Mouse (Mus musculus) lung, embryonic 16.5 days (tissue): ENCODE measurements around the gene Tfpt. TPM values are rescaled to one million over a fixed set of nuclear protein-coding genes. Genes with fewer than 3 reads are reported as not detected.
A peak's percentile ranks its signal among the peaks of the same experiment; 100 is the strongest.

ENCODE experiments used
- ATAC-seq: fragments of 200-750 bp; cut with Nextera tagmentation; 2 replicates; pipeline ENCODE4 v1.8.0; 2017; ENCODE audit warnings: low read depth, mild to moderate bottlenecking, moderate library complexity
- H3K27ac ChIP-seq: fragments of 300-500 bp; sonication (generic); 2 replicates; pipeline ENCODE4 v1.5.1; 2014; ENCODE audit warnings: mild to moderate bottlenecking, control low read depth, low read length
- H3K27me3 ChIP-seq: fragments of 300-500 bp; sonication (generic); 2 replicates; pipeline ENCODE4 v1.6.1; 2014; ENCODE audit warnings: low read depth, low read length, mixed read lengths; ENCODE audit not compliant: control insufficient read depth, insufficient read depth
- H3K36me3 ChIP-seq: fragments of 300-500 bp; sonication (generic); 2 replicates; pipeline ENCODE4 v1.6.1; 2014; ENCODE audit warnings: low read length; ENCODE audit not compliant: control insufficient read depth, insufficient read depth
- H3K4me1 ChIP-seq: fragments of 300-500 bp; sonication (generic); replicated peaks from 2 replicates; pipeline ENCODE4 v1.6.1; 2014; ENCODE audit warnings: low read length, mixed read lengths; ENCODE audit not compliant: control insufficient read depth, insufficient read depth
- H3K4me2 ChIP-seq: fragments of 300-500 bp; sonication (generic); 2 replicates; pipeline ENCODE4 v1.6.1; 2014; ENCODE audit warnings: low read depth, low read length, control low read depth
- H3K4me3 ChIP-seq: fragments of 300-500 bp; sonication (generic); 2 replicates; pipeline ENCODE4 v1.5.1; 2014; ENCODE audit warnings: mild to moderate bottlenecking, low read length, control low read depth
- H3K9ac ChIP-seq: fragments of 300-500 bp; sonication (generic); 2 replicates; pipeline ENCODE4 v1.6.1; 2014; ENCODE audit warnings: low read length, control low read depth
- H3K9me3 ChIP-seq: fragments of 300-500 bp; sonication (generic); 2 replicates; pipeline ENCODE4 v1.6.1; 2016; ENCODE audit warnings: low read length; ENCODE audit not compliant: control insufficient read depth
- WGBS: fragments of 180-500 bp; shearing (Covaris S2); extraction: QIAGEN DNeasy Blood & Tissue Kit; methylation state at CpG from one replicate; pipeline ENCODE4 v1.1.7; 2014; 5-methylcytosine and 5-hydroxymethylcytosine counted together
- polyA plus RNA-seq: library from polyadenylated mRNA; unstranded; fragments of >200 nt; fragmentation: Nextera tagmentation; extraction: Ambion mirVana; gene quantifications from 2 replicates; pipeline ENCODE4 v1.2.1, GENCODE M21; 2015

Gene Tfpt
- polyA plus RNA-seq, 1 experiment from 2014 or later = 19.1 TPM

DNA sequence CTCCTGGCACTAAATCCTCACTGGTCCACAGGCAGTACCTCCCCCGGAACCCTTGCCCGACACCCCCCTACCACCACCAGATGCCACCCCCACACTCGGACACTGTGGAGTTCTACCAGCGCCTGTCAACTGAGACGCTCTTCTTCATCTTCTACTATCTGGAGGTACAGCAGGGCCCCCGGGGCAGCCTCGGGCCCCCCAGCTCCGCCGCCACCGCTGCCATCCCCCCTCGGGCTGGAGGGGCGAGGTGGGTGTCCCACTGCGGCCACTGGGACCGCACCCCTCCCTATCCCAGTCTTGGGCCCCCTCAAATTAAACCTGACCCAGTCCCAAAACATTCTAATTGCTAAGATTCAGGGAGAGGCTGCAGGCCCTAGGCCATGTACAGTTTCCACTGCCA lies 28.8 kb upstream of the Tfpt start:
- Histone ChIP-seq H3K4me1 (no peaks in the 10 kb centered on the region), H3K9ac (no peak overlapping the region)
- 95% methylated on average over 14 of the region's 14 CpGs for WGBS

GRCm38 (mm10) chr7:3656966-3657365 lies 27.2 kb upstream of the Tfpt start:
- no peak overlapping the region for H3K4me3 ChIP-seq
- H3K36me3 ChIP-seq = peaks cover 84% of the 10 kb centered on the region
- H3K4me1 ChIP-seq = no peaks in the 10 kb centered on the region
- H3K9ac ChIP-seq = no peak overlapping the region
- H3K27ac ChIP-seq = no peak overlapping the region
- no peak overlapping the region for H3K4me2 ChIP-seq
- no peak for ATAC-seq
- WGBS = 73% methylated on average over 4 of the region's 4 CpGs
- H3K9me3 ChIP-seq = no peaks in the 10 kb centered on the region
- H3K27me3 ChIP-seq = no peaks in the 10 kb centered on the region

More for the DNA sequence above, 28.8 kb upstream of the Tfpt start:
- Histone ChIP-seq H3K36me3 (peaks cover 75% of the 10 kb centered on the region), H3K4me2 (no peak overlapping the region), H3K27me3 (no peaks in the 10 kb centered on the region), H3K4me3 (no peak overlapping the region), H3K9me3 (no peaks in the 10 kb centered on the region), H3K27ac (no peak overlapping the region)
- no peak for ATAC-seq

DNA sequence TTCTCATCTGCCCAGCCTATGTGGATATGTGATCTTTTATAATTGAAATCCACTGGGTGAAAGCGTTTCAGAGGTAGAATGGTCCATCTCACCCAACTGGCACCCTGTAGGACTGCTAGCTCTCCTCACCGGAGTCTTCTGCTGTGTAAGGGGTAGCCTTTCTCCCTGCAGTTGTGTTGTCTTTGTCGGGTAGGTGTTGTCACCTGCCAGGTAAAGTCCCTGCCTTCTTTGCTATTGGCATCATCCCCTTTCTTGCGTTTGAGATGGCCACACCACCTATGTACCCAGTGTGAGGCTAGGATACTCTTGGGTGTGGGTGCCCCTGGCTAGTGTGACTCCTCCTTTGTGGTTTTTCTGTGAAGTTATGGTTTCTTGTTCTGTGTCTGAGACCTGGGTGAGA lies 16.9 kb upstream of the Tfpt start:
- WGBS = 50% methylated on average over 4 of the region's 4 CpGs
- no peak for ATAC-seq
- Histone ChIP-seq H3K4me3 (peak overlapping the region; percentile 98), H3K9ac (peak overlapping the region; percentile 97), H3K27me3 (no peaks in the 10 kb centered on the region), H3K4me1 (peaks cover 33% of the 10 kb centered on the region), H3K27ac (no peak overlapping the region), H3K4me2 (peak overlapping the region; percentile 93), H3K36me3 (peaks cover 17% of the 10 kb centered on the region), H3K9me3 (no peaks in the 10 kb centered on the region)

DNA sequence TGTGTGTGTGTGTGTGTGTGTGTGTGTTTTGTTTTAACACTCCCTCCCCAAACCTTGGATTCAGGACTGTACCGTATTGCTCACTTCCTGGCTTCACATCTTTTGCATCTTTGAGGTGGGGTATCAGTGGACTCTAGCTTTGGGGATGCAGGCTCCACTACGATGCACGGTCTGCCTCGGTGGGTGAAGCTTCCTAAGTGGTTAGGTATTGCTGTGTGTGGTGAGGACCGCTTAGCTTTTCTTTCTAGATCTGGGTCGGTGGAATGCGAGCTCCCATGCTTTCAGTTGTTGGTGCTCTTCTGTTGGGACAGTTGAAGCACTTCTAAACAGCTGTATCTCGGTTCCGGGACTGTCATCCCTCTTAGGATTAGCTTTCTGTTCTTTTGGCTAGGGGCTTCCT lies 16.5 kb upstream of the Tfpt start:
- peak overlapping the region; percentile 93 for H3K4me2 ChIP-seq
- no peak for ATAC-seq
- peaks cover 33% of the 10 kb centered on the region for H3K4me1 ChIP-seq
- no peak overlapping the region; the same call in none of the 2 replicates for H3K27ac ChIP-seq
- peak overlapping the region; percentile 97 for H3K9ac ChIP-seq
- WGBS = 6% methylated on average over 9 of the region's 9 CpGs
- peak overlapping the region; percentile 98 for H3K4me3 ChIP-seq
- no peaks in the 10 kb centered on the region for H3K27me3 ChIP-seq
- H3K36me3 ChIP-seq = peaks cover 12% of the 10 kb centered on the region
- no peaks in the 10 kb centered on the region for H3K9me3 ChIP-seq

GRCm38 (mm10) chr7:3645488-3646025 lies 15.8 kb upstream of the Tfpt start:
- peaks cover 11% of the 10 kb centered on the region for H3K36me3 ChIP-seq
- H3K4me3 ChIP-seq = peak overlapping the region; percentile 98
- peak overlapping the region; percentile 97 for H3K9ac ChIP-seq
- H3K27me3 ChIP-seq = no peaks in the 10 kb centered on the region
- H3K4me1 ChIP-seq = peaks cover 33% of the 10 kb centered on the region
- H3K9me3 ChIP-seq = no peaks in the 10 kb centered on the region
- H3K4me2 ChIP-seq = peak overlapping the region; percentile 93
- ATAC-seq = peak; percentile 0; the same call in 1 of the 2 replicates
- 0% methylated on average over 51 of the region's 58 CpGs for WGBS
- H3K27ac ChIP-seq = peak overlapping the region; percentile 99

- ATAC-seq = peak; percentile 98
- Histone ChIP-seq H3K9me3 (no peaks in the 10 kb centered on the region), H3K9ac (peak within 1 kb of the TSS; percentile 97), H3K4me1 (peaks cover 33% of the 10 kb centered on the region), H3K4me2 (peak within 1 kb of the TSS; percentile 93), H3K27me3 (no peaks in the 10 kb centered on the region), H3K27ac (peak within 1 kb of the TSS; percentile 99), H3K4me3 (peak within 1 kb of the TSS; percentile 98), H3K36me3 (peaks cover 10% of the 10 kb centered on the region)
- WGBS = 0% methylated on average over 57 of the region's 58 CpGs
Observed at GRCm38 (mm10) chr7:3644672-3645487, 15.2 kb upstream of the Tfpt start, which contains the start of gene Cnot3. Gene Cnot3 (plus strand): TSS chr7:3645268.

GRCm38 (mm10) chr7:3644348-3644671 lies 14.6 kb upstream of the Tfpt start:
- Histone ChIP-seq H3K4me2 (peak overlapping the region; percentile 71), H3K4me1 (peaks cover 33% of the 10 kb centered on the region), H3K27me3 (no peaks in the 10 kb centered on the region), H3K9me3 (no peaks in the 10 kb centered on the region), H3K9ac (peak overlapping the region; percentile 42), H3K27ac (peak overlapping the region; percentile 82), H3K4me3 (peak overlapping the region; percentile 56), H3K36me3 (peaks cover 14% of the 10 kb centered on the region)
- 1% methylated on average over 11 of the region's 11 CpGs for WGBS
- no peak for ATAC-seq

DNA sequence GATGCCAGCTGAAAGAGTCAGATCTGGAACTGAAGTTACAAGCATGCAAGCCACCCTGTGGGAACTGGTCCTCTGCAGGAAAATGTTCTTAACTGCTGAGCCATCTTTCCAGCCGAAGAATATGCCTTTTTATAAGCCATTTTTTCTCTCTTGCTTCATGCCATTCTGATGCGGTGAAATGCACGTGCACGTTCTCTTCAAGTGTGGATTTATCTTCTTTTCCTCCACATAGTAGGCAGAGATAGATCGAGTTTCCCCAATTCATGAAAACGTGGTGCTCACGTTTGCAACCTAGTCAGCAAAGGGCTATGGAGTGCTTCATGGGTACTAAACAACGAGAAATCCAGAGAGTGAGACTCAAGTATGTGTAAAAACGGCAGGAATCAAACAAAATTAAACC lies 14.1 kb upstream of the Tfpt start:
- peak overlapping the region; percentile 42 for H3K9ac ChIP-seq
- no peaks in the 10 kb centered on the region for H3K27me3 ChIP-seq
- H3K4me1 ChIP-seq = peaks cover 33% of the 10 kb centered on the region
- 16% methylated on average over 9 of the region's 9 CpGs for WGBS
- no peaks in the 10 kb centered on the region for H3K9me3 ChIP-seq
- H3K4me3 ChIP-seq = peak overlapping the region; percentile 56
- H3K4me2 ChIP-seq = peak overlapping the region; percentile 71
- H3K27ac ChIP-seq = peak overlapping the region; percentile 82; the same call in 1 of the 2 replicates
- peaks cover 14% of the 10 kb centered on the region; the same call in 1 of the 2 replicates for H3K36me3 ChIP-seq
- no peak for ATAC-seq

DNA sequence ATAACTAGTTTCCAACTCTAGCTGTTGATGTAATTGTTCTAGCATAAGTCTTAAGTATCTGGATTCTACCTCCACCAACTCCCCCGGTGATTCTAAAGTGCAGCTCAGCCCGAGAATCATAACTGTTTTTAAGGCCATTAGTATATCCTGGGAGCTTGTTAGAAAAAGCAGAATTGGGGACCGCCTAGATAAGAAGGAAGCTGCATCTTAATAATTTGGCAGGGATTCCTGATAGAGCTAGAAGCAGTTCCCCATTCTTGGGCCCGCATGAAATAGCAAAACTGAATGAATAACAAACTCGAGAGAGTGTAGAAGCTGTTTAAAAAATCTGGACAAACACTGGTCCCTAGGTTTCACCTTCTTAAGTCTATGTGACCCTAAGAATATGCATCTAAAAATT lies 13.7 kb upstream of the Tfpt start:
- 65% methylated on average over 5 of the region's 5 CpGs for WGBS
- Histone ChIP-seq H3K4me1 (peaks cover 30% of the 10 kb centered on the region), H3K4me3 (no peak overlapping the region), H3K36me3 (peaks cover 16% of the 10 kb centered on the region; the same call in 1 of the 2 replicates), H3K27ac (no peak overlapping the region), H3K9ac (no peak overlapping the region), H3K4me2 (no peak overlapping the region; the same call in 1 of the 2 replicates), H3K27me3 (no peaks in the 10 kb centered on the region), H3K9me3 (no peaks in the 10 kb centered on the region)
- ATAC-seq = no peak
